Mouse (Mus musculus): ENCODE measurements around the gene Gm49391. TPM values are rescaled to one million over a fixed set of nuclear protein-coding genes. Genes with fewer than 3 reads are reported as not detected.

Gm49391 gene
- polyA plus RNA-seq, 1 experiment: 2.2 TPM

Other genes with a start within 250 kb of the Gm49391 start
- gene BC051665, start 150.2 kb downstream of the Gm49391 start, polyA plus RNA-seq (2012; ENCODE audit: insufficient read depth, insufficient read length, missing spikeins): not detected in 2 replicates
- gene Ctsll3, start 133.7 kb downstream of the Gm49391 start, polyA plus RNA-seq (2012; ENCODE audit: insufficient read depth, insufficient read length, missing spikeins): not detected in 2 replicates
- not detected in 2 replicates for gene 4930486L24Rik, start 72.1 kb downstream of the Gm49391 start, polyA plus RNA-seq (2012; ENCODE audit: insufficient read depth, insufficient read length, missing spikeins)
- 0.83 and 1.4 TPM in 2 replicates for gene Gm49392, start 39.7 kb downstream of the Gm49391 start, polyA plus RNA-seq (2012; ENCODE audit: insufficient read depth, insufficient read length, missing spikeins)
- 9.3 TPM in 1 of 2 replicates, not detected in the other for gene Ctla2b, start 39.1 kb downstream of the Gm49391 start, polyA plus RNA-seq (2012; ENCODE audit: insufficient read depth, insufficient read length, missing spikeins)
- gene Tpbpb, start 31.7 kb downstream of the Gm49391 start, polyA plus RNA-seq (2012; ENCODE audit: insufficient read depth, insufficient read length, missing spikeins): not detected in 2 replicates
- 3.6 TPM in 1 of 2 replicates, not detected in the other for gene Gm49393, start 981 bp downstream of the Gm49391 start, polyA plus RNA-seq (2012; ENCODE audit: insufficient read depth, insufficient read length, missing spikeins)
- 21.1 and 47.5 TPM in 2 replicates for gene Ctla2a, start 54 bp upstream of the Gm49391 start, polyA plus RNA-seq (2012; ENCODE audit: insufficient read depth, insufficient read length, missing spikeins)
- not detected in 2 replicates for gene Tpbpa, start 5.4 kb upstream of the Gm49391 start, polyA plus RNA-seq (2012; ENCODE audit: insufficient read depth, insufficient read length, missing spikeins)
- gene Ctsj, start 69.4 kb upstream of the Gm49391 start, polyA plus RNA-seq (2012; ENCODE audit: insufficient read depth, insufficient read length, missing spikeins): not detected in 2 replicates
- gene Ctsq, start 104.1 kb upstream of the Gm49391 start, polyA plus RNA-seq (2012; ENCODE audit: insufficient read depth, insufficient read length, missing spikeins): not detected in 2 replicates
- gene Ctsr, start 227.7 kb upstream of the Gm49391 start, polyA plus RNA-seq (2012; ENCODE audit: insufficient read depth, insufficient read length, missing spikeins): not detected in 2 replicates